Mouse (Mus musculus): ENCODE results near the gene Phc1. TPM values are rescaled to one million over a fixed set of nuclear protein-coding genes. Genes with fewer than 3 reads are reported as not detected.
"Not testable (repeated sequence)": the region's sequence is repeated elsewhere in the genome, so short reads cannot be mapped to it uniquely, and the experiment has no call there.

Phc1 gene
- polyA plus RNA-seq (2012; rRNA removed), result 37.6 and 45.1 TPM in 2 replicates

- Histone ChIP-seq H3K4me3 (replicated peaks; ENCODE audit: extremely low read depth, low read depth, low read length) (peak within 1 kb of the TSS; percentile 88), H3K4me1 (ENCODE audit: control insufficient read depth, insufficient read depth, low read length) (peaks cover 3% of the 10 kb centered on the region; the same call in 1 of the 2 replicates)
- TF ChIP-seq CTCF (IDR thresholded peaks at IDR 0.05; ENCODE audit: insufficient read depth, low read length) (no peak), POLR2A (IDR thresholded peaks at IDR 0.05; ENCODE audit: borderline replicate concordance, extremely low read depth, low read depth, low read length) (no peak)
- DNase-seq, result no peak
- WGBS, result 3% methylated on average over 17 of the region's 17 CpGs
These were observed at the start of gene Phc1 for GRCm38 (mm10) chr6:122340349-122341000. Gene Phc1 (minus strand): TSS chr6:122340561.

GRCm38 (mm10) chr6:122389986-122390385 is 49.6 kb upstream of the Phc1 start:
- DNase-seq; H3K4me3 ChIP-seq (replicated peaks; ENCODE audit: extremely low read depth, low read depth, low read length); H3K4me1 ChIP-seq (ENCODE audit: control insufficient read depth, insufficient read depth, low read length): not testable (repeated sequence)
- WGBS, result 68% methylated on average over 3 of the region's 3 CpGs

GRCm38 (mm10) chr6:122387177-122388028 is 47.0 kb upstream of the Phc1 start:
- WGBS, result 72% methylated on average over 12 of the region's 12 CpGs
- not testable (repeated sequence) for H3K4me3 ChIP-seq (replicated peaks; ENCODE audit: extremely low read depth, low read depth, low read length); DNase-seq; H3K4me1 ChIP-seq (ENCODE audit: control insufficient read depth, insufficient read depth, low read length)

GRCm38 (mm10) chr6:122385724-122386123 is 45.4 kb upstream of the Phc1 start:
- TF ChIP-seq POLR2A (IDR thresholded peaks at IDR 0.05; ENCODE audit: borderline replicate concordance, extremely low read depth, low read depth, low read length), result no peak
- no peak for TF ChIP-seq CTCF (IDR thresholded peaks at IDR 0.05; ENCODE audit: insufficient read depth, low read length)

GRCm38 (mm10) chr6:122384886-122385285 is 44.5 kb upstream of the Phc1 start:
- TF ChIP-seq POLR2A (IDR thresholded peaks at IDR 0.05; ENCODE audit: borderline replicate concordance, extremely low read depth, low read depth, low read length) (no peak), CTCF (IDR thresholded peaks at IDR 0.05; ENCODE audit: insufficient read depth, low read length) (no peak)
- 69% methylated on average over 13 of the region's 13 CpGs for WGBS

More at GRCm38 (mm10) chr6:122385724-122386123, 45.4 kb upstream of the Phc1 start:
- DNase-seq, result no peak
- WGBS, result 56% methylated on average over 5 of the region's 5 CpGs
- Histone ChIP-seq H3K4me3 (replicated peaks; ENCODE audit: extremely low read depth, low read depth, low read length) (no peak overlapping the region), H3K4me1 (ENCODE audit: control insufficient read depth, insufficient read depth, low read length) (no peaks in the 10 kb centered on the region)

GRCm38 (mm10) chr6:122383211-122383610 is 42.9 kb upstream of the Phc1 start:
- 56% methylated on average over 5 of the region's 5 CpGs for WGBS
- Histone ChIP-seq H3K4me1 (ENCODE audit: control insufficient read depth, insufficient read depth, low read length) (no peaks in the 10 kb centered on the region), H3K4me3 (replicated peaks; ENCODE audit: extremely low read depth, low read depth, low read length) (no peak overlapping the region)
- no peak for DNase-seq
- TF ChIP-seq CTCF (IDR thresholded peaks at IDR 0.05; ENCODE audit: insufficient read depth, low read length), result no peak

More at GRCm38 (mm10) chr6:122384886-122385285, 44.5 kb upstream of the Phc1 start:
- Histone ChIP-seq H3K4me1 (ENCODE audit: control insufficient read depth, insufficient read depth, low read length) (no peaks in the 10 kb centered on the region), H3K4me3 (replicated peaks; ENCODE audit: extremely low read depth, low read depth, low read length) (no peak overlapping the region)
- DNase-seq, result no peak

- WGBS, result 74% methylated on average over 8 of the region's 8 CpGs
- no peaks in the 10 kb centered on the region for H3K4me1 ChIP-seq (ENCODE audit: control insufficient read depth, insufficient read depth, low read length)
- H3K4me3 ChIP-seq (replicated peaks; ENCODE audit: extremely low read depth, low read depth, low read length), result no peak overlapping the region
- TF ChIP-seq POLR2A (IDR thresholded peaks at IDR 0.05; ENCODE audit: borderline replicate concordance, extremely low read depth, low read depth, low read length) (no peak), CTCF (IDR thresholded peaks at IDR 0.05; ENCODE audit: insufficient read depth, low read length) (no peak)
- DNase-seq, result no peak
These were observed 41.7 kb upstream of the Phc1 start for GRCm38 (mm10) chr6:122382046-122382445.

- Histone ChIP-seq H3K4me3 (replicated peaks; ENCODE audit: extremely low read depth, low read depth, low read length) (no peak overlapping the region), H3K4me1 (ENCODE audit: control insufficient read depth, insufficient read depth, low read length) (no peaks in the 10 kb centered on the region)
- WGBS, result 67% methylated on average over 3 of the region's 3 CpGs
- DNase-seq, result no peak
- TF ChIP-seq CTCF (IDR thresholded peaks at IDR 0.05; ENCODE audit: insufficient read depth, low read length) (no peak), POLR2A (IDR thresholded peaks at IDR 0.05; ENCODE audit: borderline replicate concordance, extremely low read depth, low read depth, low read length) (no peak)
These were observed 27.9 kb upstream of the Phc1 start for GRCm38 (mm10) chr6:122368245-122368644.

- no peak for DNase-seq
- no peak for TF ChIP-seq POLR2A (IDR thresholded peaks at IDR 0.05; ENCODE audit: borderline replicate concordance, extremely low read depth, low read depth, low read length)
- no peak for TF ChIP-seq CTCF (IDR thresholded peaks at IDR 0.05; ENCODE audit: insufficient read depth, low read length)
- Histone ChIP-seq H3K4me1 (ENCODE audit: control insufficient read depth, insufficient read depth, low read length) (no peaks in the 10 kb centered on the region), H3K4me3 (replicated peaks; ENCODE audit: extremely low read depth, low read depth, low read length) (no peak overlapping the region)
- 39% methylated on average over 3 of the region's 3 CpGs for WGBS
These were observed 26.6 kb upstream of the Phc1 start for GRCm38 (mm10) chr6:122366976-122367375.

- WGBS, result 42% methylated on average over 2 of the region's 2 CpGs
- no peak overlapping the region for H3K4me3 ChIP-seq (replicated peaks; ENCODE audit: extremely low read depth, low read depth, low read length)
- DNase-seq, result no peak
- no peaks in the 10 kb centered on the region for H3K4me1 ChIP-seq (ENCODE audit: control insufficient read depth, insufficient read depth, low read length)
- TF ChIP-seq POLR2A (IDR thresholded peaks at IDR 0.05; ENCODE audit: borderline replicate concordance, extremely low read depth, low read depth, low read length) (no peak), CTCF (IDR thresholded peaks at IDR 0.05; ENCODE audit: insufficient read depth, low read length) (no peak)
These were observed 25.9 kb upstream of the Phc1 start for GRCm38 (mm10) chr6:122366287-122366686.

Data from lung, adult 2 months (tissue).